Mouse (Mus musculus) adrenal gland, postnatal 4 days (tissue): ENCODE data around the gene Krtap5-4. TPM values are rescaled to one million over a fixed set of nuclear protein-coding genes. Genes with fewer than 3 reads are reported as not detected.
"Not testable (repeated sequence)": the region's sequence is repeated elsewhere in the genome, so short reads cannot be mapped to it uniquely, and the experiment has no call there.

Experiments used
- DNase-seq, 2 experiments: peaks; one replicate each; pipeline ENCODE4 v3.0.0; 2021 to 2022; ENCODE audit warnings: low spot score in 2 of 2, mixed read lengths in 2 of 2
- long read RNA-seq, 2 experiments: library from polyadenylated mRNA; stranded (forward); transcript quantifications; one replicate each; pipeline ENCODE4 v2.0.0; 2021
- total RNA-seq, 2 experiments: library from RNA; stranded (reverse); gene quantifications; 2 replicates each; pipeline ENCODE4 v1.2.3; 2021

Gene Krtap5-4
- total RNA-seq: not detected
- long read RNA-seq, experiment 1: 0 reads
- long read RNA-seq, experiment 2: 0 reads

GRCm38 (mm10) chr7:142303249-142303648 lies at the start of gene Krtap5-4:
Krtap5-4 (plus strand) TSS chr7:142303549.
- no peak for DNase-seq

- no peak for DNase-seq
Observed at GRCm38 (mm10) chr7:142255517-142255916, 47.8 kb upstream of the Krtap5-4 start.

DNA sequence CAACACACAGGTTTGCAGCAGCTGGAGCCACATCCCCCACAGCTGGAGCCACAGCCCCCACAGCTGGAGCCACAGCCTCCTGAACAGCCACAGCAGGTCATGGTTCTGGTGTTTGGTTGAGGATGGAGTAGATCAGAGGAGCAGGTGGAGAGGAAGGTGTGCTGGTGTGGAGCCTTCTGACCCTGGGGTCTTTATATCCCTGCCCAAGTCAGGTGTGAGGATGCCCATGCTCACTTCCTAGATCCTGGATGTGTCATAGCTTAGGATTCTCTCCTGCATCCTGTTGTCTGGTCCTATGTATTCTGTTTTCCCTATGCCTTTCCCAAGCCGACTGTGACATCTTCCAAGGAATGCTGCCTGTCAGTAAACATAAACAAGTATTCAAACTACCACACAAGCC lies 45.1 kb upstream of the Krtap5-4 start, which contains the start of gene Gm2431:
Gene Gm2431 (minus strand): TSS at position 101 of the 400 bp plus-strand sequence.
- DNase-seq: not testable (repeated sequence)

GRCm38 (mm10) chr7:142274263-142274662 lies 29.1 kb upstream of the Krtap5-4 start, which contains the start of gene Gm4559:
Gm4559 (minus strand) TSS chr7:142274363.
- not testable (repeated sequence) for DNase-seq

DNA sequence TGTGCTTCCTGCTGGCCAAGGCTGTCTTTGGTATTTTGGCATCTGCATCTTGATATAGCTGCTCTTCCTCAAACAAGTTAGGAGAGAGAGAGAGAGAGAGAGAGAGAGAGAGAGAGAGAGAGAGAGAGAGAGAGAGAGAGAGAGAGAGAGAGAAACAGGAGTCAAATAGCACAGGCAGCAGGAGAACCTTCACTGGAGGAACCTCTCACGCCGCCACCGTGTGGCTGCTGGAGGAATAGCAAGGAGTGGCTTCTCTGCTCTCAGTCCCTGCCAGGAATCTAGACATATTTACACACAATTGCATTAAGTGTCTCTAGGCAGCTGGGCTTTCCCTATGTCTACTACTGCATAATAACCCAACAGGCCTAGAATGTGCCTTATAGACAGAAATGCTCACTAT lies 25.2 kb upstream of the Krtap5-4 start:
- peak; percentile 38 to 51 for DNase-seq

DNA sequence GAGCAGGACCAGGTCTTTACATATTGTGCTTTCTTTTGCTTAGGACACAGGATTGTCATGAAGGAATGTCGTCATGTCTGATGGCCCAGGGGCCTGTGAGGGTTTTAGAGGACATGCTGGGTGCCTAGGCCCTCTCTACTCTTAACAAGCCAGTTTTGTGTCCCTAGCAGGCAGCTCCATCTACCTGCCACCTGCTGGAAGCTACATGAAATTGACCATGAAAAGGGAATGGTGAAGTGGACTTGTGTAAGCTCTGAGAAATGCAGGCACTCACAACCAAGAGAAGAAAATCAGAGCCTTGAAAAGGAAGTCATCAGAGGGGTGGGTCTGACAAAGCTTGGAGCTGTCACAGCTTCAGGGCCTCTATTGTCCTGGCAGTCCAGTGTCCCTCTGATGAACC lies 24.1 kb upstream of the Krtap5-4 start:
- DNase-seq: not testable (repeated sequence)

- DNase-seq: not testable (repeated sequence)
Observed at GRCm38 (mm10) chr7:142282847-142283246, 20.5 kb upstream of the Krtap5-4 start.

DNA sequence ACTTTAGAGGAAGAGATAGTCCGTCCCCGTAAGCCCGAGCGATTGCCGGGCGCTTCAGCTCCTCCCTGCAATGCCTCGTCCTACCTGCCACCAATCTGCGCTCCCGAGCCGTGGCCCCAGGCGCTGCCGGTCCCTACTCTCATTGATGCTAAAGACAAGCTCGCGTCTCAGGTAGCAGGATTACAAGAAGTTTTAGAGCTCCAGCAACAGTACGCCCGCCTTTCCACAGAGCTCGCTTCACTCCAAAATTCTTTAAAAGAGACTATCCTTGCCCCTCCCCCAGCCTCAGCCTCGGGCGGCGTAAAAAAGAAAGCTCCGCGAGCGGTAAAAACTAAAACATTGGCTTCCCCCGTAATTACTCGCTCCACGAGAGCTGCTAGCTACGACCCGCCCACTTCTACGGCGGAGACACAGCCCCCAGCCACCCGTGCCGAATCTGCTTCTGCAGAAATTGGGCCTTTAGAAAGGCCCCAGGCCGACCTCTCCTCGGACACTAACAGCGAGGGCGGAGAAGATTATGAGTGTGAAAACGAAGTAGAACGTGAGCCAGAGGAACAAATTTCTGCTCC lies 19.2 kb upstream of the Krtap5-4 start:
- DNase-seq: peak; percentile 12 to 26

GRCm38 (mm10) chr7:142284615-142285080 lies 18.7 kb upstream of the Krtap5-4 start:
- DNase-seq: peak; percentile 86 to 87

- peak in 1 of 2 experiments; percentile 14 for DNase-seq
Observed at GRCm38 (mm10) chr7:142285130-142285835, 18.1 kb upstream of the Krtap5-4 start.

GRCm38 (mm10) chr7:142285910-142286612 lies 17.3 kb upstream of the Krtap5-4 start:
- not testable (repeated sequence) for DNase-seq

DNA sequence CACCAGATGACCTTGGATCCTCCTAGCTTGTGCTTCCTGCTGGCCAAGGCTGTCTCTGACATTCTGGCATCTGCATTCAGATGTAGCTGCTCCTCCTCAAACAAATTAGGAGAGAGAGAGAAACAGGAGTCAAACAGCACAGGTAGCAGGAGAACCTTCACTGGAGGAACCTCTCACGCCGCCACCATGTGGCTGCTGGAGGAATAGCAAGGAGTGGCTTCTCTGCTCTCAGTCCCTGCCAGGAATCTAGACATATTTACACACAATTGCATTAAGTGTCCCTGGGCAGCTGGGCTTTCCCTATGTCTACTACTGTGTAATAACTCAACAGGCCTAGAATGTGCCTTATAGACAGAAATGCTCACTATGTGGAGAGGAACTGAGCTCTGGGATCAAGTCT lies 9.5 kb upstream of the Krtap5-4 start:
- DNase-seq: not testable (repeated sequence)

- no peak for DNase-seq
Observed at GRCm38 (mm10) chr7:142295418-142295817, 7.9 kb upstream of the Krtap5-4 start.

DNA sequence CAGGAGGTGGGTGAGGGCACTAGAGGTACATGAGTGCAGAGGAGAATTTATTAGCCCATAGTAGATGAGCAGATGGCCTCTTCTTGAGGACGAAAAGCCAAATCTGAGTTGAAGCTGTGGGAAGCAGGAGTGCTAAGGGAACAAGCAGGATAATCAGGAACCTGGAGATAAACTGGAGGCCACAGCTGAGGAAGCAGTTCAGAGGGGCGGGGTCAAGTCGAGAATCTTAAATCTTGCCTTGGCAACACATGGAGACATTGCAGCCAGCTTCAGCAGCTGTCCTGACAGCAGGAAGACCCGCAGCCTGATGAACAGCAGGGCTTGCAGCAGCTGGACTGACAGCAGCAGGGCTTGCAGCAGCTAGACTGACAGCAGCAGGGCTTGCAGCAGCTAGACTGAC lies 7.2 kb upstream of the Krtap5-4 start:
- DNase-seq: not testable (repeated sequence)

GRCm38 (mm10) chr7:142297018-142297417 lies 6.3 kb upstream of the Krtap5-4 start, which contains the start of gene Krtap5-1:
Krtap5-1 (minus strand) TSS chr7:142297118.
- DNase-seq: not testable (repeated sequence)

GRCm38 (mm10) chr7:142303929-142304328 lies 580 bp downstream of the Krtap5-4 start:
- DNase-seq: not testable (repeated sequence)

DNA sequence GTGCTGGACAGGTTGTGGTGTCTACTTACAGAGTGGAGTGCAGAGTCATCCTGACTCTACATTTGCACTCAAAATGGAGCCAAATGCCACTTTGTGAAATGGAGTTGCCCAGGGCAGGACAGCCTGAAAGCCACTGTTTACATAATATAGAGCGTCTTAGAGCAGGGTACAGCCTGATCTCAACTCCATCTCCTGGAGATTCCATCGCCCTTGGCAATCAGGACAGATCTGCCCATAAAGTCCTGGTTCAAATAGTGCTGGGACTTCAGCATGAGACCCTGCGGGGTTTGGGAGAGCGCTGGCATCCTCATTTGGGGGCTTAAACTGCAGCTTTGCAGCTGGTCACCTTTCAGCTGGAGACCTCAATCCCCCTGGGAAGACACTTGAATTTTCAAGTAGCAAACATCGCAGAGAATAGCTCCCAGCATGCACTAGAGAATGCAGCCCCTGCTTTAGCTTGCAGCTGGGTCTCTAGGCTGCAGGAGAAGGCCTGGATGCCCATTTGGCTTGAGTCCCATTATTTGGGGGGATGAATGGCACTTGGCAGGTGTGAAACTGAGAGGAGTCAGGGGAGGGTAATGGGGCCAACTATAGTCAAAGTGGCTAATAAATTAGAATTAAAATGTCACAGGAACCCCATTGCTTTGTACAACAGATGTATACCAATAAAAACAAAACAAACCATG lies 11.4 kb downstream of the Krtap5-4 start:
- DNase-seq: no peak

DNA sequence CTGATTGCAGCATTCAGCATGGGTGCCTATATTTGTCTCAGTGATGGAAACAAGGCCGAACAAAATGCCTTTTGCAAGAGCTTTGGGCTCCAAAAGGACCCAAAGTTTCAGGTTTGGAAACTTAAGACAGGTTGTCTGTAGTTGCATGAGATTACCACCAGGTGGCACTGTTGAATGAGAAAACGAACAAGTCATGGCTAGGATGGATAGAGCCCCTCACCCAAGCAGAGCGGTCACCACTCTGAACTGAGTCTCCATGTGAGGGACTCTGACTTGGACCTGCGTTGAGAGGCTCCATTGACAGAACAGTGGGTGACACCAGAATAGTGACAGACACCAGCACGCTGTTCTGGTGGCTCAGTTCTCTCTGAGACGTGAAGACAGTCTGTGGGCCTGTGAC lies 13.2 kb downstream of the Krtap5-4 start:
- DNase-seq: no peak

DNA sequence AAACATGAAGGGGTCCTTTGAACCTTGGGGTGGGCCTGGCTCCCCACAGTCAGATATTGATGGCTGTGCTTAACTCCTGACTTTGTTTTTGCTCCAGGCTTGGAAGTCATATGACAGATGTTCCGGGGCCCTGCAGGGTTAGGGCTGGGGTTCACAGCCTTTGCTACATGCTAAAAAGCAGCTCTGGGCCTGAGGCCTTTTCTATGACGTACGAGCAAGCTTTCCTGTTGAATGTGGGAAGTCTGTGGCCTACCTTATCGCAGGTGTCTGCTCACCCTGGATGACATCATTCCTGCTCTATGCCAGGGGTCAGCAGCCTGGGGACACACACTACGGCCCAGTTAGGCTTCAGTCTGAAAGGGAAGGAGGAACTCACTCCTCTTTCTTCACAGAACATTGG lies 13.9 kb downstream of the Krtap5-4 start:
- DNase-seq: no peak

GRCm38 (mm10) chr7:142319124-142319523 lies 15.8 kb downstream of the Krtap5-4 start:
- DNase-seq: no peak

DNA sequence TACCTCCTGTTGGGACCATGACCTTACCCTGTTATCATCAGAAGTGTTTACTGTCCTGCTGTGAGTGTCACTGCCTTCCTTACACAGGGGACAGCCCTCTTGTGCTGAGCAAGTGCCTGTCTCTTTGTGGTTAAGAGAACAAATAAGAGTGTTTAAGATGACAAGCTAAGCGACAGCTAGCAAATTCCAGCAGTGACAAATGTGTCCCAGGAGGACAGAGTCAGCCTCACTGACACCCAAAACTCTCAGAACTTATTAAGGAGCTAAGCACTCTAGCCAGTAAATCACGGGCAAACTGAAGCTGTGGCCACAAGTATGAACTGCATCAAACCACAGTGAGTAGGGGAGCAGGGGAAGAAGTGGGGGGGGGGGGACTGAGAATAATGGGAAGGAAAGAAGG lies 17.6 kb downstream of the Krtap5-4 start:
- DNase-seq: no peak
